Mouse (Mus musculus) embryonic fibroblast, embryonic 13.5 days (primary cell): ENCODE measurements at regions not wholly inside any gene's neighbourhood (a gene's known extent, or its start where the extent isn't known, plus 50 kb on each side); places are given as distances from the start of the nearest gene placed in this dataset.

Source experiments
- CTCF ChIP-seq: IDR thresholded peaks from 2 replicates; pipeline ENCODE4 v1.5.1; 2011; ENCODE audit warnings: mild to moderate bottlenecking, control low read depth, low read length, moderate library complexity, borderline replicate concordance; ENCODE audit not compliant: insufficient read depth
- POLR2A ChIP-seq: IDR thresholded peaks from 2 replicates; pipeline ENCODE4 v1.6.1; 2011; ENCODE audit warnings: low read depth, mild to moderate bottlenecking, control low read depth, low read length, moderate library complexity

- no peak for TF ChIP-seq POLR2A
- no peak for TF ChIP-seq CTCF
Observed at GRCm38 (mm10) chr1:194361316-194361715, 256.7 kb upstream of the Plxna2 start.
